Mouse (Mus musculus) frontal cortex, adult 2 months (tissue): ENCODE results near the gene Itpr3. TPM values are rescaled to one million over a fixed set of nuclear protein-coding genes. Genes with fewer than 3 reads are reported as not detected.
A peak's percentile ranks its signal among the peaks of the same experiment; 100 is the strongest.

Experiments used
- DNase-seq, 2 experiments: peaks; one replicate each; pipeline ENCODE4 v3.0.0; 2022; ENCODE audit warnings: low spot score in 1 of 2; ENCODE audit errors: extremely low spot score in 1 of 2
- polyA plus RNA-seq: library from polyadenylated mRNA; depleted of rRNA; stranded (reverse); fragments of >200 nt; gene quantifications from 2 replicates; pipeline ENCODE4 v1.2.3, GENCODE M21; 2012; rRNA removed

Itpr3 gene
- polyA plus RNA-seq = 3.8 and 4.2 TPM in 2 replicates

- no peak for DNase-seq
Observed at GRCm38 (mm10) chr17:27056812-27057516, at the start of gene Itpr3. Gene Itpr3, plus strand, starts transcription at chr17:27057304.

GRCm38 (mm10) chr17:27008277-27008676 is 48.8 kb upstream of the Itpr3 start:
- no peak for DNase-seq

GRCm38 (mm10) chr17:27011167-27011566 is 45.9 kb upstream of the Itpr3 start:
- DNase-seq = peak in 1 of 2 experiments; percentile 63

- DNase-seq = no peak
Observed at GRCm38 (mm10) chr17:27011998-27012672, 45.0 kb upstream of the Itpr3 start.

- peak; percentile 66 to 71 for DNase-seq
Observed at GRCm38 (mm10) chr17:27012909-27013308, 44.2 kb upstream of the Itpr3 start.

GRCm38 (mm10) chr17:27017564-27018499 is 39.3 kb upstream of the Itpr3 start:
- peak; percentile 77 to 86 for DNase-seq

GRCm38 (mm10) chr17:27018555-27019196 is 38.4 kb upstream of the Itpr3 start:
- DNase-seq = peak in 1 of 2 experiments; percentile 51

- no peak for DNase-seq
Observed at GRCm38 (mm10) chr17:27021076-27021475, 36.0 kb upstream of the Itpr3 start.

GRCm38 (mm10) chr17:27021736-27022135 is 35.4 kb upstream of the Itpr3 start:
- no peak for DNase-seq

GRCm38 (mm10) chr17:27023342-27023741 is 33.8 kb upstream of the Itpr3 start:
- no peak for DNase-seq

- DNase-seq = no peak
Observed at GRCm38 (mm10) chr17:27025326-27025902, 31.7 kb upstream of the Itpr3 start.

GRCm38 (mm10) chr17:27025951-27026350 is 31.2 kb upstream of the Itpr3 start:
- DNase-seq = no peak

- DNase-seq = no peak
Observed at GRCm38 (mm10) chr17:27027460-27028283, 29.4 kb upstream of the Itpr3 start.

GRCm38 (mm10) chr17:27028284-27028795 is 28.8 kb upstream of the Itpr3 start:
- DNase-seq = peak; percentile 76 to 94

- DNase-seq = no peak
Observed at GRCm38 (mm10) chr17:27028909-27029308, 28.2 kb upstream of the Itpr3 start, which contains the start of gene Bak1. Gene Bak1, minus strand, starts transcription at chr17:27029009.

GRCm38 (mm10) chr17:27029431-27029830 is 27.7 kb upstream of the Itpr3 start:
- no peak for DNase-seq

GRCm38 (mm10) chr17:27030896-27031295 is 26.2 kb upstream of the Itpr3 start:
- DNase-seq = no peak

GRCm38 (mm10) chr17:27032328-27032727 is 24.8 kb upstream of the Itpr3 start:
- DNase-seq = no peak

- DNase-seq = peak in 1 of 2 experiments; percentile 85
Observed at GRCm38 (mm10) chr17:27032869-27033268, 24.2 kb upstream of the Itpr3 start.
